Mouse (Mus musculus) C2C12 (cell line): ENCODE results near the gene Acot7.

ENCODE experiments used
- CTCF ChIP-seq: IDR thresholded peaks from one replicate; pipeline ENCODE4 v1.5.1; 2011; ENCODE audit not compliant: control insufficient read depth, insufficient read depth, insufficient read length
- MAX ChIP-seq: IDR thresholded peaks from one replicate; pipeline ENCODE4 v1.6.1; 2011; ENCODE audit warnings: mild to moderate bottlenecking, control low read depth
- USF1 ChIP-seq: IDR thresholded peaks from one replicate; pipeline ENCODE4 v1.6.1; 2011; ENCODE audit warnings: low read depth, mild to moderate bottlenecking, control low read depth, moderate library complexity

DNA sequence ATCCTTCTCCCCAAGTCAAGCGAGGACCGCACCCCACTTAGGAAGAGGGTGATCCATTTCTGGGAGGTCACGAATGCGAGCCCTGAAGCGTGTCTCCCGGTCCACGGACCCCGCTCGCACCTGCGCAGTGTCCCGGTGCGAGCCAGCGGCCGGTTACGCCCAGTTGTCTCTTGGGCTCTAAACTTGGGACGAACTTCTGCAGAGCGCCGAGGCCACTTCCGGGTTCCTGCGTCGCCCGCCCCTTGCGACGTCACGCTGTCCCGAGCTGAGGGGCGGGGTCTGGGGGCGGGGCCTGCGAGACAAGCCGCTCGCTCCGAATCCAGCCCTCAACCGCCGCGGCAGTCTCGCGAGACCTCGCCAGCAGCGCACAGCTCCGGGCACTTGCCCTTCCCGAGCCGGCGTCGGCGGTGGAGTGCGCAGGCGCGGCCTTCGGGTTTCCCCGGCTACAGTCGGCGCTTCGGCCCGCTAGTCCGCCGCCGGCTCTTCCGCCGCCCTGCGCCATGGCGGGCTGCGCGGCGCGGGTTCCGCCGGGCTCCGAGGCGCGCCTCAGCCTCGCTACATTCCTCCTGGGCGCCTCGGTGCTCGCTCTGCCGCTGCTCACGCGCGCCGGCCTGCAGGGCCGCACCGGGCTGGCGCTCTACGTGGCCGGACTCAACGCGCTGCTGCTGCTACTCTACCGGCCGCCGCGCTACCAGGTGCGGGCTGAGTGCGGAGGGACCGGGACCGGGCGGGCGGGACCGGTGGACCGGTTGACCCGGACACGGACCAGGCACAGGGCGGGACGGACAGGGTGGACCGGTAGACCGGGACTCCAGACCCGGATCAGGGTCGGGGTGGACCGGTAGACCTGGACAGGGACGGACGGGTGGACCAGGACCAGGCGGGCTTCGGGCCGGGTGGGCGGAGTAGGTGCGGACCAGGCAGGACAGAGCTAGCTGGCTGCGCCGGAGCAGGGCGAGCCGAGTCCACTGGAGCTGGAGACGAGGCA, 119.2 kb downstream of the Acot7 start, which contains the start of gene Icmt:
- TF ChIP-seq CTCF (no peak), MAX (no peak), USF1 (no peak)
